Mouse (Mus musculus) stomach, postnatal 0 days (tissue): ENCODE measurements at regions not wholly inside any gene's neighbourhood (a gene's known extent, or its start where the extent isn't known, plus 50 kb on each side); places are given as distances from the start of the nearest gene placed in this dataset.

ENCODE experiments used
- ATAC-seq: fragments of 200-750 bp; cut with Nextera tagmentation; 2 replicates; pipeline ENCODE4 v1.8.0; 2017; ENCODE audit not compliant: low FRiP score, low TSS enrichment
- DNase-seq: peaks from one replicate; pipeline ENCODE4 v3.0.0-alpha.2; 2016; ENCODE audit warnings: low spot score
- H3K27ac ChIP-seq: fragments of 300-500 bp; sonication (generic); replicated peaks from 2 replicates; pipeline ENCODE4 v1.5.1; 2014; ENCODE audit warnings: mild to moderate bottlenecking, control low read depth
- H3K27me3 ChIP-seq: fragments of 300-500 bp; sonication (generic); 2 replicates; pipeline ENCODE4 v1.6.1; 2014; ENCODE audit warnings: low read length; ENCODE audit not compliant: control insufficient read depth, insufficient read depth
- H3K36me3 ChIP-seq: fragments of 300-500 bp; sonication (generic); 2 replicates; pipeline ENCODE4 v1.6.1; 2014; ENCODE audit warnings: low read length, mixed read lengths; ENCODE audit not compliant: control insufficient read depth, insufficient read depth
- H3K4me1 ChIP-seq: fragments of 300-500 bp; sonication (generic); replicated peaks from 2 replicates; pipeline ENCODE4 v1.6.1; 2014; ENCODE audit warnings: antibody characterized with exemption; ENCODE audit not compliant: control insufficient read depth, insufficient read depth
- H3K4me2 ChIP-seq: fragments of 300-500 bp; sonication (generic); replicated peaks from 2 replicates; pipeline ENCODE4 v1.6.1; 2014; ENCODE audit warnings: low read depth, mild to moderate bottlenecking, control low read depth, moderate library complexity
- H3K4me3 ChIP-seq: fragments of 300-500 bp; sonication (generic); 2 replicates; pipeline ENCODE4 v1.5.1; 2014; ENCODE audit warnings: low read depth, low read length, control low read depth
- H3K9ac ChIP-seq: fragments of 300-500 bp; sonication (generic); 2 replicates; pipeline ENCODE4 v1.6.1; 2014; ENCODE audit warnings: mild to moderate bottlenecking, low read length, control low read depth, mixed read lengths
- H3K9me3 ChIP-seq: fragments of 300-500 bp; sonication (generic); 2 replicates; pipeline ENCODE4 v1.6.1; 2016; ENCODE audit warnings: low read length; ENCODE audit not compliant: control insufficient read depth
- CTCF ChIP-seq: IDR thresholded peaks from 2 replicates; pipeline ENCODE4 v1.5.1; 2016; ENCODE audit warnings: antibody characterized with exemption, low read depth, mild to moderate bottlenecking, moderate library complexity
- EP300 ChIP-seq: optimal IDR thresholded peaks from 2 replicates; pipeline ENCODE3; 2016; ENCODE audit warnings: antibody characterized with exemption
- WGBS: fragments of 180-500 bp; shearing (Covaris S2); extraction: QIAGEN DNeasy Blood & Tissue Kit; methylation state at CpG from one replicate; pipeline ENCODE4 v1.1.7; 2014; 5-methylcytosine and 5-hydroxymethylcytosine counted together

- Histone ChIP-seq H3K4me2 (no peak overlapping the region), H3K27me3 (no peaks in the 10 kb centered on the region), H3K27ac (no peak overlapping the region), H3K9me3 (no peaks in the 10 kb centered on the region), H3K4me1 (no peaks in the 10 kb centered on the region), H3K9ac (no peak overlapping the region), H3K4me3 (no peak overlapping the region), H3K36me3 (no peaks in the 10 kb centered on the region)
- no peak for DNase-seq
- TF ChIP-seq CTCF (no peak), EP300 (no peak)
- ATAC-seq: no peak
- WGBS: 60% methylated on average over 4 of the region's 4 CpGs
Observed at GRCm38 (mm10) chr8:89503545-89504234, 459.7 kb upstream of the Sall1 start.

DNA sequence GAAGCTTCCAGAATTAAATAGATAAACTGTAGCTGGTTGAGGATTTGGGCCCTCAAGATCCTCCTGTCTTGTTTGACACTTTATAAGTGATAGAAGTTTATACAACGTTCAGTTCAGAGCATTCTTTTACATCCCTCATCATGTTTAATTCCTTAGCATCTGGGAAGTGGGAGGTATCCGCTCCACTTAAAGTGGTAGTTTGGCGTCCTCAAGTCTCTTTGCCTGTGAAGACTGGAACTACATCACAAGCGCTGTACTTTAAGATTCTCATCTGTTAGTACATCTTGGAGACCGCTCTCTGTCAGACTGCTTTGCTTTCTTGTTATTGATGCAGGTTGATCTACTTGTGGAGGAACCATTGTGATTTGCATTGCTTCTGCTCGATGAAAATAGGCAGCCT, 459.1 kb upstream of the Sall1 start:
- H3K9ac ChIP-seq: no peak overlapping the region

GRCm38 (mm10) chr8:89501756-89502155, 457.8 kb upstream of the Sall1 start:
- no peaks in the 10 kb centered on the region for H3K4me1 ChIP-seq
- TF ChIP-seq CTCF (no peak), EP300 (no peak)
- no peak overlapping the region for H3K4me2 ChIP-seq
- 89% methylated on average over 6 of the region's 6 CpGs for WGBS
- H3K36me3 ChIP-seq: no peaks in the 10 kb centered on the region
- DNase-seq: no peak
- ATAC-seq: no peak
- H3K9ac ChIP-seq: no peak overlapping the region
- H3K27me3 ChIP-seq: no peaks in the 10 kb centered on the region
- H3K9me3 ChIP-seq: no peaks in the 10 kb centered on the region
- no peak overlapping the region for H3K4me3 ChIP-seq
- no peak overlapping the region for H3K27ac ChIP-seq

More for the DNA sequence above, 459.1 kb upstream of the Sall1 start:
- Histone ChIP-seq H3K27ac (no peak overlapping the region), H3K36me3 (no peaks in the 10 kb centered on the region), H3K4me2 (no peak overlapping the region), H3K4me1 (no peaks in the 10 kb centered on the region), H3K9me3 (no peaks in the 10 kb centered on the region), H3K27me3 (no peaks in the 10 kb centered on the region), H3K4me3 (no peak overlapping the region)
- DNase-seq: no peak
- 86% methylated on average over 6 of the region's 6 CpGs for WGBS
- no peak for ATAC-seq
- TF ChIP-seq EP300: no peak
- no peak for TF ChIP-seq CTCF

DNA sequence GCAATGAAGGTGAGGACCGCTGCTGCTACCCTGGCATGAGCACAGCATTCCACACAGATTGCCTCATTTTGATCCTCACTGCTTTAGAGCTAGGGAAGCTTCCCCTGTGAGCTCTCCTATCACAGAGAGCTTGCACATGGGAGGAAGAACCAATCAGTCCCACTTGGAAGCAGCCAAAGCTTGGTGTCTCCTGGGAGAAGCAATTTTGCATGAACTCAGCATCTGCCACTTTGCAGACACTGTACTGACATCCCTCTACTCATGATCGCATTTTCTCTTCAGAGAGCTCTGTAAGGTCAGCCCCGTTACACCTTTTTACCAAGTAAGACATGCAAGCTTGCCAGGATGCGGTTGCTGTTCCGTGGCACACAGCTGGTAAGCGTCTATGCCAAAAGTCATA, 455.9 kb upstream of the Sall1 start:
- Histone ChIP-seq H3K27ac (no peak overlapping the region), H3K36me3 (no peaks in the 10 kb centered on the region), H3K4me3 (no peak overlapping the region), H3K27me3 (no peaks in the 10 kb centered on the region), H3K9ac (no peak overlapping the region), H3K4me1 (no peaks in the 10 kb centered on the region), H3K4me2 (no peak overlapping the region), H3K9me3 (no peaks in the 10 kb centered on the region)
- 81% methylated on average over 6 of the region's 6 CpGs for WGBS
- no peak for ATAC-seq
- TF ChIP-seq EP300: no peak
- TF ChIP-seq CTCF: no peak
- DNase-seq: no peak

DNA sequence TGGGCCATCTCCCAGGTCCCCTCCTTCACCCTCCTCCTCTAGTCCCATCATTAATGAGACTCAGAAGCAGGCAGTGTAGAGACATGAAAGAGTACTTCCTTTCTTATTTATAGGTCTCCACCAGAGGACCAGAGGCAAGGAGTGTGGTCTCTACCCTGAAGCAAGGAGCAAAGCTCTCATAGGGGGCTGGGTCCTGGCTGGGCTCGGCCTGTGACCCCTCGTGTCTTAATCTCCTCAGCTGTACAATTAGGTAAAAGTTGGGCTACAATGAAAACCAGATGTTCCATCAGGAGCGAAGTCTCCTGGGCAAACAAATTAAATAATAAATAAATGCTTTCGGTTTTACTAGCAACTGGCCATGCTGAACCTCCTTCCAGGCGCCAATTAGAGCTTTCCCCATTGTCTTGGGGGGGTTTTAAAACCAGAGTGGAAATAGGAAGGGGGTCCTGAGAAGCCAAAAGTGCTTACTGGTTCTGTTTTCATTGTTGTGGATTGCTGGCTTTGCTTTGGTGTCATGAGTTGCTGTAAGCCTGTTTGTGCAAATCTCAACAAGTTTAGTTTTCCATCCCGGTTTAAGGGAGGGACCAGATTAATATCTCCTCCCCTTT, 454.2 kb upstream of the Sall1 start:
- Histone ChIP-seq H3K27me3 (no peaks in the 10 kb centered on the region), H3K27ac (no peak overlapping the region), H3K9me3 (no peaks in the 10 kb centered on the region), H3K9ac (no peak overlapping the region), H3K36me3 (no peaks in the 10 kb centered on the region), H3K4me2 (no peak overlapping the region), H3K4me3 (no peak overlapping the region), H3K4me1 (no peaks in the 10 kb centered on the region)
- DNase-seq: no peak
- WGBS: 62% methylated on average over 6 of the region's 6 CpGs
- TF ChIP-seq EP300: no peak
- no peak for TF ChIP-seq CTCF
- ATAC-seq: no peak

DNA sequence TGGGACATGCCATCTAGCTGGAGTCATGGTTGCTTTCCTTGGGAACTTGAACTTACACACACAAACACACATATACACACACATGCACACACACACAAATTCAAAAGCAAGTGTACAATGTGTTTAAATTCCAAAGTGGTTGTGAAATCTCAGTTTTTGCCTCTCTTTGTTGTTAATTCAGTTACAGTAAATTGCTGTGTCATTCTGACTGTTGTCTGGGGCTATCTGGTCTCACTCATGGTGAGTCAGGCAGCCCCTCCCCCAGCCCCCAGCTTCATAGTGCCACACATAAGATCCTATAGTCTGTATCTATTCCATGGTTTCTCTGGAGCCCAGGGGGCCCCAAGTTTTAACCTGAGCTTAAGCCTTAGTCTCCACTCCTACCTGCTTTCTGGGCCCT, 448.4 kb upstream of the Sall1 start:
- no peak overlapping the region for H3K9ac ChIP-seq
- no peak overlapping the region for H3K27ac ChIP-seq
- no peaks in the 10 kb centered on the region for H3K4me1 ChIP-seq
- no peak overlapping the region for H3K4me2 ChIP-seq
- no peaks in the 10 kb centered on the region for H3K9me3 ChIP-seq
- no peak for ATAC-seq
- no peak for DNase-seq
- no peaks in the 10 kb centered on the region for H3K27me3 ChIP-seq
- H3K4me3 ChIP-seq: no peak overlapping the region
- TF ChIP-seq CTCF (no peak), EP300 (no peak)
- no peaks in the 10 kb centered on the region for H3K36me3 ChIP-seq
